Mouse (Mus musculus) subcutaneous adipose tissue, adult 2 months (tissue): ENCODE results near the gene Tesk1. TPM values are rescaled to one million over a fixed set of nuclear protein-coding genes. Genes with fewer than 3 reads are reported as not detected.

Experiments used
- polyA plus RNA-seq: library from polyadenylated mRNA; depleted of rRNA; stranded (reverse); fragments of >200 nt; gene quantifications from 2 replicates; pipeline ENCODE4 v1.2.3, GENCODE M21; 2012; ENCODE audit warnings: low replicate concordance; rRNA removed

The Tesk1 gene
- polyA plus RNA-seq, result 67.9 and 87.0 TPM in 2 replicates

DNA sequence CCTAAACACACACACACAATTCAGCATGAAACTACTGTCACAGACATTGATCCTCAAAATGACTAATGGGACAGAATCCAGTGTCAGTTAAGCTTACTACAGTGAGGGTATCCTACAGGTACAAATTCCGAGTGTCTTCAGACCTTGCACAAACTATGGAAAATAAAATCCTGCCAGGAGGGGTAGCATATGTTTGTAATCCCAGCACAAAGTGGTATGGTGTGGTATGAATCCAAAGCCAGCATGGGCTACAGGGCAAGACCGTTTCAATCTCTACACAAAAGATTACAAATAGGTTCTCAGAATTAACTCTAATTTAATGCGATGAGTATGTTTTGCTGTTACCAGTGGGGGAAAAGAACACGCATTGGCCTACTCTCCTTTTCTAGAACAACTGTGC lies at the start of gene Tesk1:
Gene Tesk1, plus strand, starts transcription at position 301 of the 400 bp plus-strand sequence.

DNA sequence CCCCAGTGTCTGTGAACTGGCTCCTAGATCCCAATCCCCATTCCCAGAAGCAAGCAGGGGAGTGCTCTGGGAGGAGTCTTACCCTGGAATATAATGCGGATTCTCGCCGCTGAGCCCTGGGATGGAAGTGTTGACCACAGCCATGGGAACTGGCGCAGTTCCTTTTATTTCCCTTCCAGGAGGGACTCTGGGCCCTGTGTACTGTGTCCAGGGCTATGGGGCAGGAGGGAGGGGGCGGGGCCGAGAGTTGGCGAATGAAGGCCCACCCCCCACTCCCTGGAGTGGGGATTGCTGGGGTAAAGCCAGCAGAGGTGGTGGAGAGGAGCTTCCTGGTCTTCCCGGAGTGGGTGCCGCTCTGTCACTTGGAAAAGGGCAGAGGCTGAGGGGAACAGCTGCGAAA lies 12.8 kb upstream of the Tesk1 start, which contains the start of gene Fam166b:
Gene Fam166b, minus strand, starts transcription at position 189 of the 400 bp plus-strand sequence.

DNA sequence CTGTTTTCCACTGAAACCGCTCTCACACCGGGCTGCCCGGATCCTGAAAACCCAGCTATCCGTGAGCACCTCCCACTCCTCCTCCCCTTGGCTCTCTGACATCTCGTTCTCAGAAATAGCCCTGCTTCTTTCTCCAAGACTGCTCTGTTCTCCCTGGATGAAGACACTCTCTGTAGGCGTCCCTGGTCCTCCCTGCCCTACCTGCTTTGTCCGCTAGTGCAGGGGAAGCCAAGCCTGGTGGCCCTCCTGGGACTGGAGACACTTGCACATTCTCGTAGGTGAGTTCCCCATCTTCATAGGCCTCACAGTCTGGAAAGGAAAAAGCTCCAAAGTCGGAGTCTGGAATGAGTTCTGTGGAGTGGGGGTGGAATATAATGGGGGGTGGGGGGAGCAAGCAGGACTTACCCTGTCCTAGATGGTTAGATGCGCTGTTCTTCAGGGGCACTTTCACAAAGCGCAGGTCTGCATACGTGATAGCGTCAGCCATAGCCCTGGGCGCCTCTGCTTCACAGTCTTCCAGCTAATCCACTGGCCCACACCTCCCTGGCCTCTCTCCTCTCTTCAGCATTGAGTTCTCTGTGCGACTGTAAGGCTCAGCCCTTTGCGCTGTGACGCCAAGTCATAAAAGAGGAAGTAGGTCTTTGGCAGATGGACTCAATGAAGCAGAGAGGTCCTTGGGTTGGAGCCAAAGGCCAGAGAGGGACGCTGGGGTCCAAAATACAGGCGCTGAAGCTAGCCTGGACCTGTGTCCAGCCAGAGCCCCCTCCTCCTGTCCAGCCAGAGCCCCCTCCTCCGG lies 12.5 kb downstream of the Tesk1 start, which contains the start of gene Cd72:
Gene Cd72, minus strand, starts transcription at position 588 of the 796 bp plus-strand sequence.

DNA sequence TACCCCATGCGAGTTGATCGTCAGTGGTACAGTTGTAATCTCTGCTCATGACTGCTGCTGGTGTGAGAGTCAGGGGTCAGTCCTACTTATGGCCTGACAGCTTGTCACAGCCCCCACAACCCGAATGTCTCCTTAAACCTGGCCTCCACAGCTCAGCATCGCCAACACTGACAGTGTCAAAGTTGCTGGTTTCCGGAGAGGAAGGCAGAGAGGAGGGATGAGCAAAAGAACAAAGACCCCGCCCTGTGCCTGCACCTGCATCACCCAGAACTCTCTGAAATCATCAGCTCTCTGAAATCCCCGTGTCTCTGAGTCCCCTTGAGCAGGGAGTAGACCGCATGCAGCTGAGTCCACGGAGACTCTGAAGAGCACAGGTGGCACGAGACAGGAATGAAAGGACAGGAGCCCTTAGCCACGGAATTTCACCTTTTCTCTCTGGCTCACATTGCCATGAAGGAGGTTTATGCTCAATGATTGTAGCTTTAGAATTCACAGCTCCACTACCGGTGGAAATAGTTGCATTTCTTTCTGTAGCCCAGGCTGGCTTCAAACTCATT lies 41.9 kb downstream of the Tesk1 start, which contains the start of gene Sit1:
Gene Sit1, minus strand, starts transcription at position 200 of the 557 bp plus-strand sequence.

DNA sequence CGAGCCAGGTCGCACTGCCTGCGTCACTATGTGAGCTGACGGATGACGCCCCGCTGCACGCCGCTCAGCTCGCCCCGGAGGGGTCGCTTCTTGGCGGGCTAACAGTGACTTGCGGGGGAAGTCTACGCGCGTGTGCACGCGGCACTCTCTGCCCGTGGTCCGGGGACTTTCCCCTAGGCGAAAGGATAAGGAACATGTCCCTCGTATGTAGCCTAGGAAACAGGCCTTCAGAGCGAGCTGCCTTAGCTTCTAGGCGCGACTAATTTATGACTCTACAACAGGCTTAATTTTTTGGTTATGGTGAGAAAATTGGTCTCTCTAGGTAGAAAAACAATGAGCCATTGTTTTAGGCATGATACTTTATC lies 51.1 kb downstream of the Tesk1 start, which contains the start of gene Ccdc107:
Gene Ccdc107, plus strand, starts transcription at position 80 of the 365 bp plus-strand sequence.

Other genes with a start within 250 kb of the Tesk1 start
- 0.14 and 0.50 TPM in 2 replicates for gene Atp8b5, start 174.8 kb upstream of the Tesk1 start, polyA plus RNA-seq
- 22.3 and 32.3 TPM in 2 replicates for gene Rusc2, start 60.0 kb upstream of the Tesk1 start, polyA plus RNA-seq
- gene Fam166b, start 12.8 kb upstream of the Tesk1 start, polyA plus RNA-seq, result 0.45 TPM in 1 of 2 replicates, not detected in the other
- 2.8 and 10.4 TPM in 2 replicates for gene Cd72, start 12.7 kb downstream of the Tesk1 start, polyA plus RNA-seq
- 0.40 and 0.73 TPM in 2 replicates for gene Sit1, start 41.8 kb downstream of the Tesk1 start, polyA plus RNA-seq
- 72.2 and 259 TPM in 2 replicates for gene Ccdc107, start 51.0 kb downstream of the Tesk1 start, polyA plus RNA-seq
- 2.2 and 11.5 TPM in 2 replicates for gene Arhgef39, start 57.8 kb downstream of the Tesk1 start, polyA plus RNA-seq
- 0.26 and 1.6 TPM in 2 replicates for gene Car9, start 65.0 kb downstream of the Tesk1 start, polyA plus RNA-seq
- gene Tpm2, start 81.8 kb downstream of the Tesk1 start, polyA plus RNA-seq, result 19.2 and 203 TPM in 2 replicates
- 63.4 and 86.6 TPM in 2 replicates for gene Creb3, start 120.4 kb downstream of the Tesk1 start, polyA plus RNA-seq
- 119 and 185 TPM in 2 replicates for gene Tln1, start 120.8 kb downstream of the Tesk1 start, polyA plus RNA-seq
- gene Rgp1, start 136.8 kb downstream of the Tesk1 start, polyA plus RNA-seq, result 73.9 and 79.3 TPM in 2 replicates
- gene Gba2, start 136.9 kb downstream of the Tesk1 start, polyA plus RNA-seq, result 29.8 and 35.8 TPM in 2 replicates
- gene Msmp, start 142.6 kb downstream of the Tesk1 start, polyA plus RNA-seq, result 0.62 and 3.8 TPM in 2 replicates
- 94.7 and 95.6 TPM in 2 replicates for gene Npr2, start 190.0 kb downstream of the Tesk1 start, polyA plus RNA-seq
- 0.69 and 1.1 TPM in 2 replicates for gene Spag8, start 211.7 kb downstream of the Tesk1 start, polyA plus RNA-seq
- 105 and 166 TPM in 2 replicates for gene Hint2, start 214.5 kb downstream of the Tesk1 start, polyA plus RNA-seq
- gene Tmem8b, start 227.0 kb downstream of the Tesk1 start, polyA plus RNA-seq, result 14.5 and 16.6 TPM in 2 replicates
- gene Fam221b, start 227.2 kb downstream of the Tesk1 start, polyA plus RNA-seq, result 0.07 and 0.10 TPM in 2 replicates